Mouse (Mus musculus): ENCODE data around the gene Hoxb6. TPM values are rescaled to one million over a fixed set of nuclear protein-coding genes. Genes with fewer than 3 reads are reported as not detected.
A peak's percentile ranks its signal among the peaks of the same experiment; 100 is the strongest.

Gene Hoxb6
- total RNA-seq, 2 experiments from 2014 or later: 0.38 to 0.54 TPM

GRCm38 (mm10) chr11:96284041-96284749, 8.1 kb upstream of the Hoxb6 start:
- intact Hi-C loops (cut with DNase I): loop anchor here (5.0 kb wide), 1 partner anchor 578 kb away; no protein-coding TSS in a partner anchor
- DNase-seq: no peak

- intact Hi-C loops (cut with DNase I): loop anchor here (5.0 kb wide), 1 partner anchor 577 kb away; no protein-coding TSS in a partner anchor
- DNase-seq: no peak
These were observed 7.2 kb upstream of the Hoxb6 start for GRCm38 (mm10) chr11:96284774-96285734.

- DNase-seq: peak; percentile 20 to 27
- intact Hi-C loops (cut with DNase I): no loop called here
These were observed 6.2 kb upstream of the Hoxb6 start, which contains the start of gene Hoxb7 for GRCm38 (mm10) chr11:96285771-96286738. Gene Hoxb7 (plus strand): TSS chr11:96286623.

GRCm38 (mm10) chr11:96286739-96287385, 5.4 kb upstream of the Hoxb6 start:
- DNase-seq: peak in 1 of 2 experiments; percentile 33
- intact Hi-C loops (cut with DNase I): no loop called here

GRCm38 (mm10) chr11:96287411-96287810, 4.9 kb upstream of the Hoxb6 start:
- intact Hi-C loops (cut with DNase I): no loop called here

GRCm38 (mm10) chr11:96288455-96289221, 3.6 kb upstream of the Hoxb6 start:
- intact Hi-C loops (cut with DNase I): no loop called here
- DNase-seq: no peak

More at GRCm38 (mm10) chr11:96287411-96287810, 4.9 kb upstream of the Hoxb6 start:
- no peak for DNase-seq

GRCm38 (mm10) chr11:96289293-96289692, 3.0 kb upstream of the Hoxb6 start:
- no peak for DNase-seq
- intact Hi-C loops (cut with DNase I): no loop called here

- intact Hi-C loops (cut with DNase I): no loop called here
- DNase-seq: no peak
These were observed 2.4 kb upstream of the Hoxb6 start for GRCm38 (mm10) chr11:96289837-96290236.

GRCm38 (mm10) chr11:96290705-96291355, 1.4 kb upstream of the Hoxb6 start:
- no peak for DNase-seq
- intact Hi-C loops (cut with DNase I): no loop called here

- no peak for DNase-seq
- intact Hi-C loops (cut with DNase I): no loop called here
These were observed 457 bp downstream of the Hoxb6 start for GRCm38 (mm10) chr11:96292565-96293301.

GRCm38 (mm10) chr11:96293302-96293921, 1.1 kb downstream of the Hoxb6 start:
- intact Hi-C loops (cut with DNase I): no loop called here

GRCm38 (mm10) chr11:96294245-96295091, 2.2 kb downstream of the Hoxb6 start:
- intact Hi-C loops (cut with DNase I): no loop called here
- DNase-seq: peak in 1 of 2 experiments; percentile 49

More at GRCm38 (mm10) chr11:96293302-96293921, 1.1 kb downstream of the Hoxb6 start:
- DNase-seq: no peak

GRCm38 (mm10) chr11:96295092-96295835, 3.0 kb downstream of the Hoxb6 start:
- intact Hi-C loops (cut with DNase I): no loop called here
- no peak for DNase-seq

- intact Hi-C loops (cut with DNase I): no loop called here
- no peak for DNase-seq
These were observed 4.7 kb downstream of the Hoxb6 start for GRCm38 (mm10) chr11:96296997-96297396.

GRCm38 (mm10) chr11:96297428-96297827, 5.2 kb downstream of the Hoxb6 start:
- no peak for DNase-seq
- intact Hi-C loops (cut with DNase I): no loop called here
